Mouse (Mus musculus) heart, embryonic 16.5 days (tissue): ENCODE measurements around the gene Olfr885. TPM values are rescaled to one million over a fixed set of nuclear protein-coding genes. Genes with fewer than 3 reads are reported as not detected.

Source experiments
- ATAC-seq: fragments of 200-750 bp; cut with Nextera tagmentation; replicated peaks from 2 replicates; pipeline ENCODE4 v1.8.0; 2017; ENCODE audit warnings: moderate number of reproducible peaks; ENCODE audit not compliant: insufficient read depth, low FRiP score; ENCODE audit errors: extremely low read depth
- H3K27ac ChIP-seq: fragments of 300-500 bp; sonication (generic); 2 replicates; pipeline ENCODE4 v1.5.1; 2014; ENCODE audit warnings: mild to moderate bottlenecking, low read length, control low read depth, moderate library complexity
- H3K27me3 ChIP-seq: fragments of 300-500 bp; sonication (generic); 2 replicates; pipeline ENCODE4 v1.6.1; 2014; ENCODE audit warnings: low read length, mixed read lengths; ENCODE audit not compliant: control insufficient read depth, insufficient read depth
- H3K36me3 ChIP-seq: fragments of 300-500 bp; sonication (generic); 2 replicates; pipeline ENCODE4 v1.6.1; 2014; ENCODE audit not compliant: control insufficient read depth, insufficient read depth
- H3K4me1 ChIP-seq: fragments of 300-500 bp; sonication (generic); 2 replicates; pipeline ENCODE4 v1.6.1; 2014; ENCODE audit warnings: low read length, mixed read lengths; ENCODE audit not compliant: control insufficient read depth, insufficient read depth
- H3K4me2 ChIP-seq: fragments of 300-500 bp; sonication (generic); 2 replicates; pipeline ENCODE4 v1.6.1; 2014; ENCODE audit warnings: low read depth, mild to moderate bottlenecking, control low read depth, low read length
- H3K4me3 ChIP-seq: fragments of 300-500 bp; sonication (generic); 2 replicates; pipeline ENCODE4 v1.5.1; 2014; ENCODE audit warnings: mild to moderate bottlenecking, control low read depth, low read length
- H3K9ac ChIP-seq: fragments of 300-500 bp; sonication (generic); 2 replicates; pipeline ENCODE4 v1.6.1; 2014; ENCODE audit warnings: low read length, control low read depth
- H3K9me3 ChIP-seq: fragments of 300-500 bp; sonication (generic); replicated peaks from 2 replicates; pipeline ENCODE4 v1.6.1; 2016; ENCODE audit warnings: low read length; ENCODE audit not compliant: control insufficient read depth
- WGBS: fragments of 180-500 bp; shearing (Covaris S2); extraction: QIAGEN DNeasy Blood & Tissue Kit; methylation state at CpG from one replicate; pipeline ENCODE4 v1.1.7; 2014; 5-methylcytosine and 5-hydroxymethylcytosine counted together
- polyA plus RNA-seq: library from polyadenylated mRNA; unstranded; fragments of >200 nt; fragmentation: Nextera tagmentation; extraction: Ambion mirVana; gene quantifications from 2 replicates; pipeline ENCODE4 v1.2.1, GENCODE M21; 2015

The Olfr885 gene
- not detected in 2 replicates for polyA plus RNA-seq

GRCm38 (mm10) chr9:38061022-38061421 is at the start of gene Olfr885:
Gene Olfr885 (plus strand): TSS chr9:38061322.
- Histone ChIP-seq H3K4me2 (no peak within 1 kb of the TSS), H3K9ac (no peak within 1 kb of the TSS), H3K4me1 (no peaks in the 10 kb centered on the region), H3K9me3 (no peaks in the 10 kb centered on the region), H3K4me3 (no peak within 1 kb of the TSS), H3K36me3 (no peaks in the 10 kb centered on the region), H3K27me3 (no peaks in the 10 kb centered on the region), H3K27ac (no peak within 1 kb of the TSS)
- ATAC-seq, result no peak
- WGBS, result 82% methylated on average over 3 of the region's 3 CpGs

- no peaks in the 10 kb centered on the region for H3K4me1 ChIP-seq
- H3K36me3 ChIP-seq, result no peaks in the 10 kb centered on the region
- no peak within 1 kb of the TSS for H3K4me3 ChIP-seq
- H3K4me2 ChIP-seq, result no peak within 1 kb of the TSS
- no peak for ATAC-seq
- H3K9ac ChIP-seq, result no peak within 1 kb of the TSS
- no peaks in the 10 kb centered on the region for H3K27me3 ChIP-seq
- no peak within 1 kb of the TSS for H3K27ac ChIP-seq
- WGBS, result 63% methylated on average over 1 of the region's 1 CpGs
- H3K9me3 ChIP-seq, result no peaks in the 10 kb centered on the region
Observed at GRCm38 (mm10) chr9:38025508-38025907, 35.6 kb upstream of the Olfr885 start, which contains the start of gene Olfr883. Gene Olfr883 (plus strand): TSS chr9:38025808.

GRCm38 (mm10) chr9:38046255-38046654 is 14.9 kb upstream of the Olfr885 start, which contains the start of gene Olfr884:
Gene Olfr884 (plus strand): TSS chr9:38046555.
- H3K27me3 ChIP-seq, result no peaks in the 10 kb centered on the region
- no peaks in the 10 kb centered on the region for H3K36me3 ChIP-seq
- no peak within 1 kb of the TSS for H3K4me2 ChIP-seq
- no peak within 1 kb of the TSS for H3K4me3 ChIP-seq
- H3K9ac ChIP-seq, result no peak within 1 kb of the TSS
- H3K9me3 ChIP-seq, result no peaks in the 10 kb centered on the region
- 59% methylated on average over 1 of the region's 1 CpGs for WGBS
- no peaks in the 10 kb centered on the region for H3K4me1 ChIP-seq
- no peak for ATAC-seq
- no peak within 1 kb of the TSS for H3K27ac ChIP-seq

GRCm38 (mm10) chr9:38083772-38084171 is 22.6 kb downstream of the Olfr885 start, which contains the start of gene Olfr887:
Gene Olfr887 (plus strand): TSS chr9:38084072.
- Histone ChIP-seq H3K9ac (no peak within 1 kb of the TSS), H3K27ac (no peak within 1 kb of the TSS), H3K4me2 (no peak within 1 kb of the TSS), H3K4me3 (no peak within 1 kb of the TSS), H3K9me3 (no peaks in the 10 kb centered on the region), H3K27me3 (no peaks in the 10 kb centered on the region), H3K4me1 (no peaks in the 10 kb centered on the region), H3K36me3 (no peaks in the 10 kb centered on the region)
- ATAC-seq, result no peak
- 69% methylated on average over 1 of the region's 1 CpGs for WGBS

GRCm38 (mm10) chr9:38107828-38108227 is 46.7 kb downstream of the Olfr885 start, which contains the start of gene Olfr888:
Gene Olfr888 (plus strand): TSS chr9:38108128.
- ATAC-seq, result no peak
- no peaks in the 10 kb centered on the region for H3K9me3 ChIP-seq
- H3K4me3 ChIP-seq, result no peak within 1 kb of the TSS
- H3K27me3 ChIP-seq, result no peaks in the 10 kb centered on the region
- WGBS, result 53% methylated on average over 1 of the region's 1 CpGs
- no peak within 1 kb of the TSS for H3K27ac ChIP-seq
- H3K9ac ChIP-seq, result no peak within 1 kb of the TSS
- H3K4me2 ChIP-seq, result no peak within 1 kb of the TSS
- no peaks in the 10 kb centered on the region for H3K36me3 ChIP-seq
- H3K4me1 ChIP-seq, result no peaks in the 10 kb centered on the region

Other genes with a start within 250 kb of the Olfr885 start
- gene Olfr877, start 207.1 kb upstream of the Olfr885 start, polyA plus RNA-seq, result not detected in 2 replicates
- not detected in 2 replicates for gene Olfr145, start 164.6 kb upstream of the Olfr885 start, polyA plus RNA-seq
- gene Olfr878, start 143.5 kb upstream of the Olfr885 start, polyA plus RNA-seq, result not detected in 2 replicates
- gene Olfr881, start 69.5 kb upstream of the Olfr885 start, polyA plus RNA-seq, result not detected in 2 replicates
- gene Olfr883, start 35.5 kb upstream of the Olfr885 start, polyA plus RNA-seq, result not detected in 2 replicates
- not detected in 2 replicates for gene Olfr884, start 14.8 kb upstream of the Olfr885 start, polyA plus RNA-seq
- not detected in 2 replicates for gene Olfr887, start 22.8 kb downstream of the Olfr885 start, polyA plus RNA-seq
- not detected in 2 replicates for gene Olfr888, start 46.8 kb downstream of the Olfr885 start, polyA plus RNA-seq
- 0.02 and 0.04 TPM in 2 replicates for gene Olfr889, start 53.9 kb downstream of the Olfr885 start, polyA plus RNA-seq
- not detected in 2 replicates for gene Olfr890, start 81.2 kb downstream of the Olfr885 start, polyA plus RNA-seq
- not detected in 2 replicates for gene Olfr891, start 119.5 kb downstream of the Olfr885 start, polyA plus RNA-seq
- not detected in 2 replicates for gene Olfr893, start 147.0 kb downstream of the Olfr885 start, polyA plus RNA-seq
- not detected in 2 replicates for gene Olfr894, start 156.7 kb downstream of the Olfr885 start, polyA plus RNA-seq
- not detected in 2 replicates for gene Olfr143, start 191.5 kb downstream of the Olfr885 start, polyA plus RNA-seq
- gene Olfr895, start 206.5 kb downstream of the Olfr885 start, polyA plus RNA-seq, result not detected in 2 replicates
- not detected in 2 replicates for gene Olfr896-ps1, start 229.8 kb downstream of the Olfr885 start, polyA plus RNA-seq